Mouse (Mus musculus) central nervous system, embryonic 18 days (tissue): ENCODE results near the gene Zscan4-ps1. TPM values are rescaled to one million over a fixed set of nuclear protein-coding genes. Genes with fewer than 3 reads are reported as not detected.

ENCODE experiments used
- polyA plus RNA-seq: library from polyadenylated mRNA; depleted of rRNA; stranded (reverse); fragments of >200 nt; gene quantifications from 2 replicates; pipeline ENCODE4 v1.2.3, GENCODE M21; 2012; rRNA removed

Gene Zscan4-ps1
- not detected in 2 replicates for polyA plus RNA-seq

DNA sequence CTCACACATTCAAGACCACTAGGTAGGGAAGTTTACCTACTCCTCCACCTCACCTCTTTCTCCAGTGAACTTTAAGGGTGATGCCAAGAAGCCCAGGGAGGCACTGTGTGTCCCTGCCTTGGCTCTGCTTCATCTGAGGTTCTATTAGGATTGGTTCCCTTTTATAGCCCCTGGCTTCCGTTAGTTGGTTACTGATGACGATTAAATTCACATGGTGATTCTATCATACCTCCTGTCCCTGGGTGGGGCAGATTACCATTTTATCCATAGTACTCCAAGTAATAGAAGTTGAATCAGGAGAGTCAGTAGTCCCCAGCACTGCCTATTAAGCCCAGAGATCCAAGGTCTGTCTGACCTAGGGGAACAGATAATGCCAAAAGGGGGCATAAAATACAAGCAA, at the start of gene Zscan4-ps1:
Gene Zscan4-ps1, minus strand, starts transcription at position 101 of the 400 bp plus-strand sequence.

Other genes starting within 250 kb of the Zscan4-ps1 start
- not detected in 2 replicates for gene Zscan4b, start 164.6 kb downstream of the Zscan4-ps1 start, polyA plus RNA-seq
- gene Zscan4c, start 63.9 kb downstream of the Zscan4-ps1 start, polyA plus RNA-seq: not detected in 2 replicates
- gene Zscan4d, start 96.5 kb upstream of the Zscan4-ps1 start, polyA plus RNA-seq: not detected in 2 replicates
- not detected in 2 replicates for gene Zscan4e, start 241.0 kb upstream of the Zscan4-ps1 start, polyA plus RNA-seq